Mouse (Mus musculus) layer of hippocampus, adult 2 months (tissue): ENCODE measurements at regions not wholly inside any gene's neighbourhood (a gene's known extent, or its start where the extent isn't known, plus 50 kb on each side); places are given as distances from the start of the nearest gene placed in this dataset.

Experiments
- DNase-seq, 2 experiments: peaks; one replicate each; pipeline ENCODE4 v3.0.0; 2022; ENCODE audit warnings: low spot score in 2 of 2
- H3K27ac ChIP-seq: fragments of 200-600 bp; 2 replicates; pipeline ENCODE4 v1.8.1; 2022
- H3K4me3 ChIP-seq: fragments of 200-600 bp; 2 replicates; pipeline ENCODE4 v1.8.1; 2022; ENCODE audit warnings: mild to moderate bottlenecking
- CTCF ChIP-seq: fragments of 200-600 bp; conservative IDR thresholded peaks from 2 replicates; pipeline ENCODE4 v1.8.1; 2022; ENCODE audit warnings: antibody characterized with exemption, mild to moderate bottlenecking, moderate library complexity

DNA sequence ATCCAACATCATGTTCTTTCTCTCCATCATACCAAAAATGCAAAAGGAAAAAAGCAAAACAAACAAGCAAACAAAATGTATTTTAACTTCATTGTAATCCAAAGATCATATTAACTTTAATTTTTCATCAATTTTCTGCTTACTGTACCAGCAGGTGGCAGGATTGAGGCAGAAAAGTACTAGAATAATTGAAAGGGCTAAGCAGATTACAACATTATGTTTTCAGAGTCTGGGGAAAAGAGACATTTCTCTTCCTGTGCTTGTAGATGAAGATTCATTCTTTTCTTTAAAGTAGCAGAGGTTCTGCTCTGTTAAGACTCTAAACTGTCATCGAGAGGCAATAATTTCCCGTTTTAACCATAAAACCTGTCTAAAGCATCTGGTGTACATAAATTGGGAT lies 394.7 kb upstream of the Slitrk6 start:
- Histone ChIP-seq H3K27ac (no peak overlapping the region), H3K4me3 (no peak overlapping the region)
- peak; percentile 56 to 57 for DNase-seq
- peak; percentile 82 for TF ChIP-seq CTCF

- TF ChIP-seq CTCF: no peak
- no peak overlapping the region for H3K27ac ChIP-seq
- DNase-seq: no peak
- no peak overlapping the region for H3K4me3 ChIP-seq
Observed at GRCm38 (mm10) chr14:111116600-111116999, 361.7 kb upstream of the Slitrk6 start.

DNA sequence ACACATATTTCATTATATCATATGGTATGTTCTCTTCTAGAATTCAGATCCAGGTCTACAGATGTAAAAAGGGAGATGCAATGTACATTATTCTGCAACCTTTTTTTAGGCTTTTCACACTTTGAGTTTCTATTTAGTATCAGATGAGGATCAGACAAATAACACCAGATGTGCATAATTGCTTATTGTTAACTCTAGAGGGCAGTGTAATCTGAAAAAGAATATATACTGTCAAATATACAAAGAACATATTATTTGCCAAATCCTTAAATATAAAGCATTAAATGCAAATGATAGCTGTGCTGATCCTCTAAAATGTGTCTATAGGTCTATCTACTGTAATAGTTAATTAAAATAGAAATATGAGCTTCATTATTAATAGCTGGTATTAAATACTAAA lies 348.6 kb upstream of the Slitrk6 start:
- H3K27ac ChIP-seq: no peak overlapping the region
- TF ChIP-seq CTCF: peak; percentile 66
- no peak overlapping the region for H3K4me3 ChIP-seq
- no peak for DNase-seq

GRCm38 (mm10) chr14:111100257-111100656 lies 345.3 kb upstream of the Slitrk6 start:
- no peak for TF ChIP-seq CTCF
- DNase-seq: no peak
- no peak overlapping the region for H3K27ac ChIP-seq
- H3K4me3 ChIP-seq: no peak overlapping the region

DNA sequence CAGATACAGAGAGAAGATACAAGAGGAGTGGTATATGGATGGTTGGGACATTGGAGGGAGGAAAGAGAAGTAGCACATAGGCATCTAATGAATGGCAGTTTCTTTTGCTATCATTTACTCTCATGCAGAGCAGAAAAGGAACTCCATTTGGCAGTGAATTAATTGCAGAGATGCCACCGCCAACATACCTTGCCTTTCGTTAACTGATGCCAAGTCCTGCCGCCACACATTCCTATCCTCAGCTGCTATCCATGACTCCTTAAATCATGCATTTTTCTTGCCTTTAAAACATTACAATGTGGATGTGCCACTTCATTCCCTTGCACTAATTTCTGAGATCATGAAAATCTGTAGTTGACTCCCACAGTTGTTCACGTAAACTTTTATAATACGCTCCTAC lies 341.3 kb upstream of the Slitrk6 start:
- Histone ChIP-seq H3K4me3 (no peak overlapping the region), H3K27ac (no peak overlapping the region)
- DNase-seq: no peak
- no peak for TF ChIP-seq CTCF

- H3K4me3 ChIP-seq: no peak overlapping the region
- TF ChIP-seq CTCF: no peak
- DNase-seq: no peak
- H3K27ac ChIP-seq: no peak overlapping the region
Observed at GRCm38 (mm10) chr14:111074517-111074916, 319.6 kb upstream of the Slitrk6 start.

GRCm38 (mm10) chr14:111073529-111073928 lies 318.6 kb upstream of the Slitrk6 start:
- no peak overlapping the region for H3K4me3 ChIP-seq
- H3K27ac ChIP-seq: no peak overlapping the region
- no peak for DNase-seq
- no peak for TF ChIP-seq CTCF
